Mouse (Mus musculus): ENCODE measurements around the gene Vill.

The Vill gene

DNA sequence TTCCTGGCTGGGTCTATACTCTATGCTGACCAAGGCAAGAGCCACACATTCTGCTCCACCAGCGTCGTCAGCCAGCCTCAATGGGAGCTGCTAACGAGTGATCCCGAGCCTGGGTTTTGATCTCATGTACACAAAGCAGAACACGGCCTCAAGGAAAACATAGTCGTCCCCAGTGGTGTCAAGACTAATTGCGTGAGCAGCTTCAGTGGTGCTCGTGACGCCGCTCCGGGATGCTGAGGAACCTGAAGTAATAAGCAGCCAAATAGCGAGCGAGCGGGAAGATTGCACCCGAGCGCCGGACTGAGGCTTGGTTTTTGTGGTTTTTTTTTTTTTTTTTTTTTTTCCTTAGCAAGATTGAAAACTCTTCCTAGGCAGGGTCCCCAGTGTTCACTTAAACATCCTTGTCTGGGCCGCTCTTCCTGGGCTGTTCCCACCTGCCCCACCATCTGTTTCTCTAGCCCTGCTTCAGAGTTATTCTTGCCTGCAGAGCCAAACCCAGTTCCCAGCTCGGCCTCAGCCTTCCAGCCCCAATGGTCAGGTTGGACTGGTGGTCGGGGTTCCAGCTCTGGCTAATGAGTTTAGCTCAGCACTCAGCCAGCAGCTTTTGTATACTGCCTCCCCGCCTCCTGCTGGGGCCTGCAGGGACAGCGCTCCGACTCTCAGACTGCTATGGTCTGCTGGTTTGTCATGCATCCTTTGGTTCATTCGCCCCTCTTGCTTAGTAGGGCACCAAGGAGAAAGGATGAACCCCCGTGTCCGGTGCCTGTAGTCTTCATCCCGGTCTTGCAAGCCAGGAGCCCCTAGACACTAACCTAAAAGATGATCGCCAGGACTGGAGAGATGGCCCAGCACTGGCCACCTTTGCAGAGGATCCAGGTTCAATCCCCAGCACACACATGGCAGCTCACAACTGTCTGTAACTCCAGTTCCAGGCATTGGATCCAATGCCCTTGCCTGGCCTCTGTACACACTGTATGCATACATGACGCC, 17.6 kb upstream of the Vill start:
- DNase-seq = no peak

DNA sequence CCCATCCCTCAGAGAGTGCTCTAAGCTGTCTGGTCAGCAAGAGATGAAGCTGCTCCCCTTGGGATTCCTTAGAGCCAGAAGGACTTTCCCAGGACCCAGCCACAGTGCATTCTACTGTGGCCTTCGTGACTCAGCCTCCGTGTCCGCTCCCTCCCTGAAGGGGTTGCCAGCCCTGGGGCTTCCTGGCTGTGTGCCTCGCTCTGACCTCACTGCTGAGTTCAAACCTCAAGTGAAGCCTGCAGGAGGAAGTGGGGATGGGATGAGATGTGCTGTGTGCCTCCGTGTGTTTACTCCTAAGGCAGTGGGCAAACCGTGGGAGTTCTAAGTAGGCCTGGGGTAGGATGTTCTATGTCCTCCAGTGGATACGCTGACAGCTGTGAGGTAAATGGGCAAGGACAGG, 16.7 kb upstream of the Vill start:
- peak in 1 of 2 experiments; percentile 58 for DNase-seq

DNA sequence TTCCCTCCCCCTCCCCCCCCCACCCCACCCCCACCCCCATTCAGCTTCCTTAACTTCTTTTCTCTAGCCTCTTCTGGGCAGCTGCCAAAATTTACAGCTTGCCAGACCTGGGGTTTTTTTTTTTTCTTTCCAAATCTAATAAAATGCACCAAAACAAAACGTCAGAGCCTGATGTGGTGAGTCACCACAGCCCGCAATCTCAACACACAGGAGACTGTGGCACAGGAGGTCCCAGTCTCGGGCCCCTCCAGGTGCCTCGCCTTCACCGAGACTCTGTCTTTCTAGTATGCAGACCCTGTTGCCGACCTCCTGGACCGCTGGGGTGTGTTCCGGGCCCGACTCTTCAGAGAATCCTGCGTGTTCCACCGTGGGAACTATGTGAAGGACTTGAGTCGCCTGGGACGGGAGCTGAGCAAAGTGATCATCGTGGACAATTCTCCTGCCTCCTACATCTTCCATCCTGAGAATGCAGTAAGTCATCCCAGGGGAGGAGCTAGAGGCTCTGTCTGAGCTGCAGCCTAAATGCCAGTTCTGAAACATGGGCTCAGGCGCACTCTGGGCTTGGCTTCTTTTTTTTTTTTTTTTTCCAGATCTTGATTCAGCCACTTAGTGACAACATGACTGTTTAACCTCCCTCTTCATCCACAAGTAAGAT, 15.4 kb upstream of the Vill start:
- no peak for DNase-seq

DNA sequence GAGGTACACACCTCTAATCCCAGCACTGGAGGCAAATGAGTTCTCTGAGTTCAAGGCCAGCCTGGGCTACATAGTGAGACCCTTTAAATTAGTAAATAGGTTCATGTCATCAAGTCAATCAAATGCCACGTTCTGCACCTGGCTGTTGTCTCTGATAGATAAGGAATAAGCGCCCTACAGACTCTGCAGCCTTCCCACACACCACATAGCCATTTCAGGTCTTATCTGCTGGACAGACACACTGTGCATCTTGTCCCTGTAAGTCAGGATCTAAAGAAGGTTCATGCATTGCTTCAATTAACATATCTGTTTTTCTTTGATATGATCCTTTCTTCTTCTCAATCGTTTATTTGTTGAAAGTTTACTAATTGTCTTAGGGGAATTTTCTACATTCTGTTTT, 14.0 kb upstream of the Vill start:
- no peak for DNase-seq

DNA sequence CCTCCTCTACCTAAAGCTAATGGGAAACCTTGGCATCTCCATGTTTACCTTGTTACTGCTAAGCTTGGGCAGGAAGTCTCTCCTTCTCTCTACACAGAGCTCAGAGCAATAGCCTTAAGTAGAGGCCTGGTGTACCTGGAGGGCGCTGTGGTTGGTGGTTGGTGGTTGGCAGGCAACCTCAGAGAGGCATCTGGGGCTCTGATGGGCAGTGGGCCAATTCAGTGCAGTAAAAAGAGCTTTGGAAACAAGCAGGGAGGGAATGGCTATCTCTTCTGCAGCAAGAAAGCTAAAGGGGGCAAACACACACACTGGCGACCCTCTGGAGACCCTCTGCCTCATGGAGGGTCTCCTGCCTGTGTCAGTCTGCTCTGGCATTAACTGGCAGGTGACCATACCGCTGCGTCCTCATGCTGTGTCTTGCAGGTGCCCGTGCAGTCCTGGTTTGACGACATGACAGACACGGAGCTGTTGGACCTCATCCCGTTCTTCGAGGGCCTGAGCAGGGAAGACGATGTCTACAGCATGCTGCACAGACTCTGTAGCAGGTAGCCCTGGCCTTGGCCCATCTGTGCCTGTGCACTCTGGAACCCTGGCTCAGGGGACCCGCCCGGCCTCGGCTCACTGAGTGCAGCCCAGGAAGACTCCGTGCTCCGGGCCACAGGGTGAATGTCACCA, 12.3 kb upstream of the Vill start:
- no peak for DNase-seq

DNA sequence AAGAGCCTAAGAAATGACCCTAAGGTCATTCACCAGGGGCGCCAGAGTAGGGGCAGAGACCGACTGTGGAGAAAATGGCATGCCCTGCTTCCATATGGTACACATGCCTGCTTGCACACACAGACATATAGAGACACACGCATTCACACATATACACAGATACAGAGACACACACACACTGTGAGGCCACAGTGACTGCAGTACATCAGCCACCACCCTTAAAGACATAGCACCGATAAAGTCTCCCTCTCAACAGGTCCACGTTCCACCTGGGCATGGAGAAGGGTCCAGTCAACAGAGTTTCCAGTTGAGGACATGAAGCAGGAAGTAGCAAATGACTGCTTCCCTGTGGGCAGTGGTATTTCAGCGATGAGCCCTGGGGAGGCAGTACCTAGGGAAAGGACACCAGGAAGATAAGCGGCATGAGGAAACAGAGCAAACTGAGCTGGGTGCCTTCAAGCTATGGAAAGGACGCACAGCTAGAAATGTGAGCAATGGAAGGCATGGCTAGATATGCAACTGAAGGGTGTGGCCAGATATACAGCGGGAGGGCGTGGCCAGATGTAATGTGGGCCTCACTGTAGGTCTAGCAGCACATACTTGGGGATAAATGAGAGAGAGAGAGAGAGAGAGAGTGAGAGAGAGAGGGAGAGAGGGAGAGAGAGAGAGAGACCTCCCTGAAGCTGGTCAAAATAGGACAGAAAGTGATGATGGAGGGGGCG, 4.2 kb upstream of the Vill start:
- DNase-seq = no peak

DNA sequence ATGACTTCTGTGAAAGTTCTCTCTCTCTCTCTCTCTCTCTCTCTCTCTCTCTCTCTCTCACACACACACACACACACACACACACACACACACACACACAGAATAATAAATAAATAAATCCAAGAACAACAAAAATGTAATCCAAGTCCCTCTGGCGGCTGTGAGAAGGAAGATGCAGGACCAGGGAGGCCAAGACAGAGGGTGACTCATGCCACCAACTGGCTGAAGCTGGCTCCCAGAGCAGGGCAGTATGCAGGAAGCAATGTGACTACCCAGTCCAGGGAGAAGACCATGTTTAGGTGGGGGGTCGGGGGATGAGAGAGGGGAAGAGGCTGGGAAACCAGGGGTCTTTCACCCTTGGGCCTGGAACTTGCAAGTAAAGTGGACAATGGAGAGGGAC, 1.4 kb upstream of the Vill start:
- DNase-seq = peak in 1 of 2 experiments; percentile 59

DNA sequence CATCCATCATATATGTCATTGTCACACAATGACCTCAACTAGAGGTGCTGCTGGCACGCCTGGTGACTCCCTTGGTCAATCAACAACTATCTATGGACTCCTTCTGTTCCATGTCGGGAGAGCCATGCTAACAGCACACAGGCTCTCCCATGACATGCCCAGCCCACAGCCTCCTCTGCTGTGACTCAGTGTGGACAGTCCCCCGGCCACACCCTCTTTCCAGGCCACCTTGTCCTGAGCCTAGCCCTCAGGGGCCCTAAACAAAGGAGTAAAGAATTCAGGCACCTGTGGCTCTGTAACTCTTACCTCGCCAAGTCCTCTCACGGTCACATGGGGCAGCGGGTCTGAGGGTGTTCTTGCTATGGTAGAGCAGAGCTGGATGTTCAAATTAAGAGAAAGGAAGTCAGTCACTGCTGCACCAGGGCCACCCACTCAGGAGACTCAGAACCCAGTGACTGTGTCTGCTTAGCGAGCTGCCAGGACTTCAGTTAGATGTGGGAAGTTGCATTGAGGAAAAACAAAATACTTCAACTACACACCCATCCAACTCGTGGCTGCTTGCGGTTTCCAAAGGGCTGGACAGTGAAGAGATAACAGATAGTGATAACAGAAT, 1.5 kb downstream of the Vill start:
- no peak for DNase-seq

DNA sequence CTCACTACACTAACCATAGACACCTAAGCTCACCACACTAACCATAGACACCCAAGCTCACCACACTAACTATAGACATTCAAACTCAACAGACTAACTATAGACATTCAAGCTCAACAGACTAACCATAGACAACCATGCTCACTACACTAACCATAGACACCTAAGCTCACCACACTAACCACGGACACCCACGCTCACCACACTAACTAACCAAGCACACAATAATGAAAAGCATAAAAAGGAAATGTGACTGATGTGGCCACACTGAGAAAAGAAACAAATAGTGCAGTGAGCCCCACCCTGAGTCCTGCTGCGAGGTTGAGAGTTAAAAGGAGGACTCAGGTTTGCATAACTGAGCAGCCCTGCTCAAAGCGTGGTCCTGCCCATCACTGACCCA, 2.8 kb downstream of the Vill start:
- no peak for DNase-seq

DNA sequence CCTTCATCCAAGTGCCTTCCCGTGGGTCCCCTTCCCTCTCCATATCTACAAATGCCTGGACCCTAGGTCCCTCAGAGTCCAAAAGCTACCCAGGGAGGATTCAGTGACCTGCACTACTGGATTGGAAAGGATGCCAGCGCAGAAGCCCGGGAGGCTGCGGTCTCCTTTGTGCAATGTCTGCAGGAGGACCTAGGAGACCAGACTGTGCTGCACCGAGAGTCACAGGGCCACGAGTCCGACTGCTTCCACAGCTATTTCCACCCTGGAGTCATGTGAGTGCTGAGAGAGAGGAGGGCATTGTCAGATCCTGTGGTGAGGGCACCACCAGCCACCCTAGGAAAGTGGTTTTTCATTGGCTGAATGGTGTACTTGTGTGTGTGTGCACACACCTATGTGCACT, 5.7 kb downstream of the Vill start:
- no peak for DNase-seq

DNA sequence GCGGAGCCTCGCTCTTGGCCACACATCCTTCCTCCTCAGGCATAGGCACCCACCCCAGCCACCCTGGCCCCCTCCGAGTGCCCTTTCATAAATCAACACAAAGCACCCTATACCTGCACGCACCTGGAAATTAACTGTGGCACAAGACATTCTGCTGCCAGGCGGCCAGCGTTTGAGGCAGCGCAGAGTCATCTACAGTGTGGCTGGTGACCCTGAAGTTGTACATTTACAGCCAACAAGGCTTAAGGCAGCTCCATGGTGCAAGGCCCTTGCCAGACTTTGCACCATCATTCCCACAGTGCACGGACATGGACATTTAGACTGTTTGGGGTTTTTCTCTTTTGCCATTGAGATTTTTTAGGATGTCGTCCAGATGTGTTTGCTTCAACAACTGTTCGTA, 8.1 kb downstream of the Vill start:
- no peak for DNase-seq

DNA sequence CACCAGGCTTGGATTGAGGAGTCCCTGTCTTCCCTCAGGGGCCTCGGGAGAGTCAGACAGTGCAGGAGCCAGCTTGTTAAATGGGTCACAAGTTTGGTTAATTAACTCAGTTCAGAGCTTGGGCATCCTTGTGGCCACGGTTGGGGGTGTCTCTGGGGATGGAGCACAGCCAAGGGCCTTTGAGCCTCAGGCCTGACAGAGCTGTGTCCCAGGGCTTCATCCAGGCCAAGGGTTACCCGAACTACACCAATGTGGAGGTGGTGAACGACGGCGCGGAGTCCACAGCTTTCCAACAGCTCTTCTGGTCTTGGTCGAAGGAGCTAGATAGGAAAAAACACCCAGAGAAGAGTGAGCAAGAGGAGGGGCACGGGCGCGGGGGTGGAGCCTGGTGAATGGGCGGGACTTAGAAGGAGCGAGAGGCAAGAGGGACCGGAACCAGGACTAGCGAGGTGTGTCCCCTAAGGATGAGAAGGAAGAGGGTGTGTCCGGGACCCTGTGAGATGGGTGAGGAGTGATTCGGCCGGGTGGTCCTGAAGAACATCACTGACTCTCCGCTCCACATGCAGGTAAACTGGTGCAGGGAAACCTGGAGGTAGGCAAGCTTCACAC, 10.6 kb downstream of the Vill start:
- DNase-seq = peak; percentile 68 to 78

DNA sequence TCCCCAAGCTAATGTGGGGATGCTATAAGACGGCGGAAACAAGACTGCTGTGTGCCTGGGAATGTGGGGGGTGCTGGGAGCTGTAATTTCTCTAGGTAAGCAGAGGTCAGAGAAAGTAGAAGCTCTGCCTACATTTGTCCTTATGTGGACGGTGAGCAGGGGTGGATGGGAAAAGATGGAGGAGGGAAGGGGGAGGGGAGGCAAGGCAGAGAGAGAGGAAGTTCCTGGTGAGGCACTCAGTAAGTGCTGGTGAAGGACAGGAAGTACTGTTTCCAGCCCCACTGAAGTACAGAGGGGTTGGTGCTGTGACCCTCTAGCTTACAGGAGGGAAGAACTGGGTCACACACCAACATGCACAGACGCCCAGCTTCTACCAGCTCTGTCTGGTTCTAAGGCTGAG, 11.7 kb downstream of the Vill start:
- no peak for DNase-seq

DNA sequence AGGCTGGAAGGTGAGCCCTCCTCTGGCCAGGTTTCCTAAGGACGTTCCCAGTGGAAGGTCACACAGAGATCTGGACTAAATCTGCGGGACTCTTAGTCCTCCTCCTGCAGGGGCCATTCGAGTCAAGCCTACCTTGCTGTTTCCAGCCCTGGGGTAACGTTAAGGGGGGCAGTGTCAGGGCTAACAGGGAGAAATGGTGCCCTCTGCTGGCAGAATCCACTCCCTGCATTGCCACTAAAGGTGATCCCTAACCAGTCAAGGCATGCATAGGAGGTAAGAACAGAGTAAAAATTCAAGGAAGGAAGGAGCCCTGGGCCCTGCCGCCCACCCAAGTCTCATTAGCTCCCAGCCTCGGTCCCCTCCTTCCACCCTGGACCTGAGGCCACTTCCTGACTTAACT, 15.0 kb downstream of the Vill start:
- peak; percentile 90 to 91 for DNase-seq

DNA sequence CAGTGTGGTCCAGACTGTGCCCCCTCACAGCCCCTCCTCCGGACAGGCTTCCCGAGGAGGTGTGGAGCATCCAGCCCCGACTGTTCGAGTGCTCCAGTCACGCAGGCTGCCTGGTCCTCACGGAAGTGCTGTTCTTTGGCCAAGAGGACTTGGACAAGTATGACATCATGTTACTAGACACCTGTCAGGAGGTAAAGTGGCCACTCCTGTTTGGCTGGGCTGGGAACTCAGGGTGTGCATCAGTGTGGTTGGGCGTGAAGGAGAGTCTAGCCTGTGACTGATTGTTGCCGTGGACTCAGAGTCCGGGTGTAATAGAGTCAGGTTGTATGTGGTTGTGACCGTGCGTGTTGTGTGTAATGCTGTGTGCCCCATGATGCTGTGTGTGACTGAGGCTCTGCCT, 15.7 kb downstream of the Vill start:
- DNase-seq = no peak

DNA sequence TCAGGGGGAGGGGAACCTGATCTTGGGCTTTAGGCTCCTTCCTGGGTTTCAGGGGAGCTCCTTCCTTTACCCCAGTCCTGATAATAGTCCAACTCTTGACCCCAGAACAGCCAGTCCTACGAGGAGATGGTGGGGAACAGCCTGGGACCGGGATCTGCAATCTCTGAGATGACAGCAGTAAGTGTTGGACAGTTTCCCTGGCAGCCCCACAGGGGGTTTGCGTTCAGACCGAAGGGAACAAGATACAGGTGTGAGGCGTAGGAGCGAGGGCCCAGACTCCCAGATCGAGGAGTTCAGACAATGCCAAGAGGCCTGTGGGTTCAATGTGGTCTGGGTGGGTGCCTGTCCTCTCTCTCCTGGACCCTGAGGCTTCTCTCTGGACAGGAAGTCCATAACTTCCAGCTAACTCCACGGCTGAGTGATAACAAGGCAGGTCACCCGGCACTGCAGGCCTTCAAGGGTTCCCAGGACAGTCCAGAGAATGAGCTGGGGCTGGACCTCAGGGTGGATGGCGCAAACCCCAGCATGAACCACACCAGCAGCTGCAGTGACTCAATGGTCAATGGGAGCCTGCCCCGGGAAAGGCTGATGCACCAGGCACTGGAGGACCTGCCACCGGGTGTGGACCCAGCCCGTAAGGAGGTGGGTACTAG, 17.7 kb downstream of the Vill start:
- no peak for DNase-seq

DNA sequence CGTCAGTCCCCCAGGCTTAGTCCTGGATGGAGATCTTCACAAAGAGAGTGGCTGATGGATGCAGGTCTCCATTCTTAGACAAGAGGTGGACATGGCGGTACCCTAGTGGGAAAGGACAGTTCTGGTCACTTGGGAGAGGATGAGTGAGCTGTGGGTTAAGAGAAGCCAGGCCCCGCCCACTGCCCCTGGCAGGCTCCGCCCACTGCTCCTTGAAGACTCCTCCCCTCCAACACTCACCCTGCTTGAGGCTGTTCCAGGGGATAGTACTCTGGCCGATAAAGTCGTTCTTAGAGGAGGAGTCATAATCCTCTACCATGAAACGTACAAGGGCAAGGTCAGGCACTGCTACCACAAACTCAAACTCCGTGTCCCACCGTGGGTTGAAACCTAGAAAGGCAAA, 19.2 kb downstream of the Vill start:
- DNase-seq = peak in 1 of 2 experiments; percentile 56

DNA sequence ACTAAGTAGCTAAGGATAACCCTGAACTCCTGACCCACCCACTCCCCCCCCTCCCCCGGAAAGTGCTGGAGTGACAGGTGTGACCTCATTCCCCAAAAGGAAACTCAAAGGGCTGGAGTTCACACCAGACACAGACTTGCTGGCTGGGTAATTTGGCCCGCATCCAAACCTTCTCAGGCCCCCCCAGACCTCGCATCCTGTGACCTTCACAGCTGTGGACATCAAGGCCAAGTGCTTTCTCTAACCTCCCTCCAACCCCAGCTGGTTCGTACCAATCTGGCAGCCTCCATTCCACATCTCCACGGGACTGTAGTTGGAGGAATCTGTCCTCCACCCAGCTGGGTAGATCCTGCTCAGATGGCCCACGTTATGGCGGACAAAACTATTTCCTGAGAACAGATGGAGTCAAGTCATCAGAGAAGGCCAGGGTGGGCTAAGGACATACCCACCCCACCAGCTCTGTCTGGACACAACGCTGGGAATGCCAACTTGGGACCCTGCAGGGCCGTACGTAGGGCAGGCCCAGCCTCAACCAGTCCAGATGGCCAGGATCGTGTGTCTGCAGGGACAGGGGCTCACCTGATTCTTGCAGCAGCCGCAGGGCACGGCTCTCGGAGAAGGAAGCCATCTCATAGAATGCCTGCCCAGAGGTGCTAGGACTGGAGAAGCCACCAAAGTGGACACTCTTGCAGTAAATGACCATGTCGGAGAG, 20.8 kb downstream of the Vill start:
- DNase-seq = peak; percentile 64 to 77

DNA sequence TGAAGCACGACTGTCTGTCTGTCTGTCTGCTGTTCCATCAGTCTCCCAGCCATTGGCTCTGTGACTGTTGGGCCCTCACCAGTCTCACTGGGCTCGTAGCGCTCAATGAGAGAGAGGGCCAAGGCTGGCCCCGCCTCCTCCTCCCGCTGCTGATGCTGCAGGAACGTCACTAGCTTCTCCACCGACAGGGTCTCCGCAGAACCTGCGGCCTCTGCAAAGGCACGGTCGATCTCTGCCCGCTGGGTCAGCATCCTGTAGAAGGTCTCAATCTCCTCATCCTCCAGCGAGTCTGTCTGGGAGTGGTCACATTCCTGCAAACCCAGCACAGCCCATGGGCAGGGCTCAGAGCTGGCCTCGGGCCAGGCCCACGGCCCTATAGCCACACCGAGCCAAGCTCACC, 23.1 kb downstream of the Vill start:
- no peak for DNase-seq

DNA sequence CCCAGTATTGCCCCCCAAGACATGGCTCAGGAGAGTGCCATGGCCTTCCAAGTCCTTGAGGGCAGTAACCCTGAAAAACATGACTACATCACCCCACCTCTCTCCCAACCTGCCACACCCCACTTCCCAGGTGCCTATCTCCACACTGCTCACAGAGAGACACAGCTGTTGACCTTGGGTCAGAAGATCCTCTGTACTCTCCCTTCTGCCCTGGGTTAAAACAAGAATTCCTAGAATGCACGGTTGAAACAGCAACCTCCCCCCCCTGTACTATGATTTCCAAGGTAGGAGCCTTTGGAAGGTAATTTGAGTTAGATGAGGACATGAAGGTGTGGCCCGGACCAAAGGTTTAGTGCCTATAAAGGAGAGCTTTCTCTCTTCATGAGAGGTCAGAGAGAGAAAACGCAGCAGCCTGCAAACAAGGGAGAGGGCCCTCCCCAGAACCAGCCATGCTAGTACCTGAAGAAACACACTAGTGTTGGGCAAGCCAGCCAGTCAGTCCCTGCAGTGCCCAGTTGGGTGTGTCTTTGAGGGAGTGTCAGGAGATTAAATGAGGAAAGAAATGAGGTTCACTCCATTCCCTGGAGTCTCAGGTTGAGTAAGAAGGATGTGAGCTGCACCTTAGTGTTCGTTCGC, 27.6 kb downstream of the Vill start:
- no peak for DNase-seq
